Mouse (Mus musculus): ENCODE results near the gene Baiap2l2. TPM values are rescaled to one million over a fixed set of nuclear protein-coding genes. Genes with fewer than 3 reads are reported as not detected.

Baiap2l2 gene
- total RNA-seq, 2 experiments from 2014 or later: not detected

DNA sequence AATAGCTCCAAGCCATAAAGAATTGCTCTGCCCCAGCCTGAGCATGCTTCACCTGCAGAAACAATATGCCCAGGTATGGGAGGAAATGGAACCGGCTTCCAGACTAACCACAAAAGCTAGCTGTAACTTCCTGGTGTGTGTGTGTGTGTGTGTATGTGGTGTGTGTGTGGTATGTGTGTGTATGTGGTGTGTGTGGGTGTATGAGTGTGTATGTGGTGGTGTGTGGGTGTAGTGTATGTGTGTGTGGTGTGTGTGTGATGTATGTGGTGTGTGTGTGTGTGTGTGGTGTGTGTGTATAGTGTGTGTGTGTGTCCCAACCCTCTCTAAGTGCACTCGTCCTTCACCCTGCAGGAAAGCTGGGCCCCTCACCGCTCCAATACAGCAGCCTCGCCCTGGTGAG is 20.0 kb downstream of the Baiap2l2 start:
- ATAC-seq (replicated peaks; ENCODE audit: low FRiP score, low TSS enrichment, poor library complexity, severe bottlenecking): no peak

DNA sequence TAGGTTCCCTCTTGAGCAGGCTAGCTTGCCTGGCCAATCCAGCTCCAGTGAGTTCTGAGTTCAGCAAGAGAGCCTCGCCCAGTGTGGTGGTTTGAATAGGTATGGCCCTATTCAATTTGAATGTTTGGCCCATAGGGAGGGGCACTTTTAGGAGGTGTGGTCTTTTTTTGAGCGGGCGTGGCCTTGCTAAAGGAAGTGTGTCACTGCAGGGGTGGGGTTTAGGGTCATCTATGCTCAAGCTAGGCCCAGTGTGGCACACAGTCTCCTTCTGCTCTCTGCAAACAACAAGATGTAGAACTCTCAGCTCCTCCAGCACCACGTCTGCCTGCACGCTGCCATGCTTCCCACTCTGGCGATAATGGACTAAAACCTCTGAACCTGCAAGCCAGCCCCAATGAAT is 21.6 kb downstream of the Baiap2l2 start:
- ATAC-seq (replicated peaks; ENCODE audit: low FRiP score, low TSS enrichment, poor library complexity, severe bottlenecking): no peak

DNA sequence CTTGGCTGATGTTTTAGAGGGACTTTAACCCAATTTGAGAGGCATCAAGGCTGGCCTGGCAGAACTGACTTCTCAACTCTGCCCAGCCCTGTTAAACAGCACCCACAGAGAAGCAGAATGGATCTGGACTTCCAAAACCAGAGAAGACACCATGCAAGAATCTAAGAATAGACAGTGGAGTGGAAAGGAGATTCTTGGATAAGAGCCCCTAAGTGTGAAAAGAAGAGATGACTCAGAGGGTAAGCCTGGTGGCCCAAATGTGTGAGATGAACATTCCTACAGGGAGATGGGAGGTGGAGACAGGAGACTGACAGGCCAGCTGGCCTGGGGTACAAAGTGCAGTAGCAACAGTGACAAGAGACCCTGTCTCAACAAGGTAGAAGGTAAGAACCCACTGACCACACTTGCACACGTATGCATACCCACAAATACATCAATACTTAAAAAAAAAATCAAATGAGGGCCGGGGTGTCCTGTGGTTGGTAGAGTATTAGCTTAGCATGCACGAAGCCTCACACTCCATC is 22.5 kb downstream of the Baiap2l2 start:
- no peak for ATAC-seq (replicated peaks; ENCODE audit: low FRiP score, low TSS enrichment, poor library complexity, severe bottlenecking)

DNA sequence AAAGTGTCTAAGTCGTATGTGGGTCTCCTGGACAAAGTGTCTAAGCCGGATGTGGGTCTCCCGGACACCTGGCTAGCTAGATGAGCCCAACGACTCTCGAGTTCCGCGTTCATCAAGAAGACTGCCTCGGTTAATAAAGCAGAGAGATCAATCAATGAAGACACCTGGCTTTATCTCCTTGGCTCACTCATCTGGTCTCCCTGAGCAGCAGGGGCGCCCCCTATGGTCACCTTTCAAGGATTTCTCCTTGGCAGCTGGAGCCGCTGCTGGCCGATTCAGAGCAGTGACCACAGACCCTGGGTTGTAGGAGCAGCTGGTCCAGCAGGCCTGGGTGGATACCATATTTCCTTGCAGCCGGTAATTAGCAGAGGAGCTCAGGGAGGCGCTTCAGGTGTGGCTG is 23.0 kb downstream of the Baiap2l2 start:
- no peak for ATAC-seq (replicated peaks; ENCODE audit: low FRiP score, low TSS enrichment, poor library complexity, severe bottlenecking)

DNA sequence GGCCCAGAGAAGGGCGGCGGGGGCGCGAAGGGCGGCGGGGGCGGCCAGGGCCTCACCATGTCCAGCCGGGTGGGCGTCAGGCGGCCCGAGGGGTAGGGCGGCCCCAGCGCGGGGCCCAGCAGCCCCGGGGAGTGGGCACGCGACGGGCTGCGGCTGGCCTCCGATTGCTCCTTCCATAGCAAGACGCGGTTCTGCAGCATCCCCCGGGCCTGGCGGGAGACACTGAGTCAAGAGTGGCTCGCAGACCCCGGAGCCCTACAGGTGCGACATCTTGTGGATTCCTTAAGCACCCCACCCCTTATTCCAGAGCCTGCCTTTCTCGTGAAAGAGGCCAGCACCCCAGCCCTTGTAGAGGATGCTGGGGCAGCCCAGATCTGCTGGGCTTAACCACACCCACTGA is 23.6 kb downstream of the Baiap2l2 start:
- no peak for ATAC-seq (replicated peaks; ENCODE audit: low FRiP score, low TSS enrichment, poor library complexity, severe bottlenecking)

DNA sequence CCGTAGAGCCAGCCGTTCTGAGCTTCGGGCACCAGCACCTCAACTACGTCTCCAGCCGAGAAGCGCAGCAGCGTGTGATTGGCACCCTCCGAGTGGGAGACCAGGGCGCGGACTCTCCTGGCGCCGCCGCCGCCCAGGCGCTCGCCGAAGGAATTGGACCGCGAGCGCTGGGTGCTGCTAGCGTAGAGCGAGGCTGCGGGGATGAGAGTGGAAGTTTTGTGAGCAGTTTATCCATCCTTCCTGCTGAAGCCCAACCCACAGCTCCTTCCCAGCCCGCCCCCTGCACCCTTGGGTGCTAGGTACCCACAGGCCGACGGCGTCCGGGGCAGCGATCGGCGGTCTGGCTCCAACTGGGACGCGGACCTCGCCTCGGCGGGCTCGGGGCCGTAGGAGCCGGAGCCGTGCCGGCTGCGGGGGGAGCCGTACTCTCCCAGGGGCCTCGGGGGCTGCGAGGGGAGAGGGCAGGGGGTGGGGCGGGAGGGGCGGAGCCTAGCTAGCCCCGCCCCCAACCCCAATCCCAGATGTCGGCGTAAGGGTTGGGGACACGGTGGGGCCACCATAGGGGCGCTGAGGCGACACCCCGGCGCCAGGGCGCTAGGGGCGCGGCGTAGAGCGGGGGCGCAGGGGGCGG is 24.1 kb downstream of the Baiap2l2 start:
- ATAC-seq (replicated peaks; ENCODE audit: low FRiP score, low TSS enrichment, poor library complexity, severe bottlenecking): peak; percentile 35; the same call in 1 of the 2 replicates

DNA sequence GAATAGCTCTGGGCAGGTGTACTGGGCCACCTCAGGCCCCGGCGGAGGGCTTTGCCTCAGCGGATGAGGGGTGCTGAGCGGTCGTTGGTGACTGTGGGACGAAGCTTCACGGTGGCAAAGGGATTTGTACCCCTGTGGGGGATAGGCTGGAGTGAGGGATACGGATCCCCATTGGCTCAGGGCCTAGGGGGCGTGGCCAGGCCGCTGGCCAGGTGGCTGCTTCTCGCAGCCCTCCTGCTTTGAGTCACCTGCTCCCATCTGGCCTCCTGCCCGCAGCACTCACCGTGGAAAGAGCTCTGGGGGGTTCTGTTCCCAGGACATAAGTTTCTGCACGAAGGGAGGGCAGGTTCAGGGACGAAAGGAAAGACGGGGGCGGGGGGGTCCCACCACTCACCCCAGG is 26.8 kb downstream of the Baiap2l2 start:
- ATAC-seq (replicated peaks; ENCODE audit: low FRiP score, low TSS enrichment, poor library complexity, severe bottlenecking): no peak

DNA sequence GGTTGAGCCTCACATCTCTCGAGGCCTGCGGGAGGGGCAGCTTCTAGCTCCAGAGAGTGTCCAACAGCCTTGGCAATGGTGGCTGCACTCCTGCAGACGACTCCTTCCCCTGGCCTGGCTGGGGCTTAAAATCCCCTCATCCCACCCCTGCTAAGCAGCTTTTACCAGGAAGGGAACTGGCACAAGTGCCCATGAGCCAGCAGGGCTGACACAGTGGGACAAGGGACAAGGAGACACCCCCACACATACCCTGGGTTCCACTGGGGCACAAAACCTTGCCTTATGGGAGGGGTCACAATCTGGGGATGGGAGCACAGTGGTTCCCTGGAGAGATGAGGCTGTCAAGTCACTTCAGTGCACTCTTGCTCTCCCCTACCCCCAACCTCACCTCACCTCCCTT is 30.7 kb downstream of the Baiap2l2 start, which contains the start of gene Slc16a8:
TSS of gene Slc16a8 (minus strand) at position 101 of the 400 bp plus-strand sequence.
- ATAC-seq (replicated peaks; ENCODE audit: low FRiP score, low TSS enrichment, poor library complexity, severe bottlenecking): no peak

DNA sequence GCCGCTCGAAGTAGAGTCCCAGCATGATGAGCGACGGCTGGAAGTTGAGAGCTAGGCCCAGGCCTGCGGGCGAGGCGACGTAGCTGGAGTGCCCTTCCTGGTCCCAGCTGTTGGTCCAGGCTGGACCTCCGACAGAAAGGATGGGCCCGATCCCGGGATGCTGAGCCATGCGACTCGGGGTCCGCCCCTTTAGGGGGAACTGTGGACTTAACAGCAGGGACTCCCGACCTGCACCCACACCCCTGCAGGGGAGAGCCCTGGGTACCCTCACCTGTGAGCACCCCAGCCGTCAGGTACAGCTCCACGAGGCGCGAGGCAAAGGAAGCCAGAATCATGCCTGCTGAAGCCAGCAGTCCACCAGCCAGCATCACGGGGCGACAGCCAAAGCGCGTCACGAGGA is 32.8 kb downstream of the Baiap2l2 start:
- no peak for ATAC-seq (replicated peaks; ENCODE audit: low FRiP score, low TSS enrichment, poor library complexity, severe bottlenecking)

DNA sequence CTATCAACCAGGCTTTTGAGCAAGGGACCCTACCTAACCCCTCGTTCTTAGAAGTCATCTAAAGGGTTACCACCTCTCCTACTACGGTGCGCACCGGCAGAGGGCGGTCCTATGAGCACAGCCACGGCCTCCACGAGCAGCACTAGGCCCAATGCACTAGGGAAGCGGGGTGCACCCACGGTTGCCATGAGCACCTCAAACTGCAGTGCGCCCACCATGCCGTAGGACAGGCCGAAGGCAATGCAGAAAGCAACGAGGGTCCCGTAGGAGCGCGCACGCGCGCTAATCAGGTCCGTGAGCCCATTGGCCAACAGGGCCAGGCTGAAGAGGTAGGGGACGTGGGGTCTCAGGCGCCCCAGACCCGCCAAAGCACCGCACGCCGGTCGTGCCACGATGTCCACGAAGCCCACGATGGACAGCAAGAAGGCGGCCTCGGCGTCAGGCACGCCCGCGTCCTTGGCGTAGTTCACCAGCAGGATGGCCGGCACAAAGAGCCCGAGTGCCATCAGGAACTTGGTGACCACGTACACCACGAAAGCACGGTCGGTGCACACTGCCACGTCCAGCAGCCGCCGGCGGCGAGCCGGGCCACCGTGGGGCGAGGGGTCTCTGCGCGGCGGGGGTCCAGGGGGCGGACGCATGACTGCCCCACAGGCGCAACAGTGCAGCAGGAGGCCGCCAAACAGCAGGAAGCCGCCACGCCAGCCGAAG is 33.4 kb downstream of the Baiap2l2 start:
- no peak for ATAC-seq (replicated peaks; ENCODE audit: low FRiP score, low TSS enrichment, poor library complexity, severe bottlenecking)

DNA sequence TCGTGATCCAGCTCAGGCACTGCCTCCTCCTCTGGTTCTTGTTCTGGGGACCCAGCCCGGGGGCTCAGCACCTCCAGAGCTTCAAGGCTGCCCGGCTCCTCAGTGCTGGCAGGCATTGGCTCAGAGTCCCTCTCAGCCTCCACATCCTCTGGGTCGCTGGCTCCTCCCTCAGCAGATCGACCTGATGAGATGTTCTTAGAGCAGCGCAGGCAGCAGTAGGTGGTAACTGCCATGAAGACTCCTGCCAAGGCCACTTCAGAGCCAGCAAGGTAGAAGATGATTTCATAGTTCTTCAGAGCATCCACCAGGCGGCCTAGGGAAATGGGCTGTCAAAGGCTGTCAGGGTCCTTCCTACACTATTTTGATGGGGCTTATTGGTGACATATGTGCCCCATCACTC is 34.2 kb downstream of the Baiap2l2 start:
- ATAC-seq (replicated peaks; ENCODE audit: low FRiP score, low TSS enrichment, poor library complexity, severe bottlenecking): no peak

DNA sequence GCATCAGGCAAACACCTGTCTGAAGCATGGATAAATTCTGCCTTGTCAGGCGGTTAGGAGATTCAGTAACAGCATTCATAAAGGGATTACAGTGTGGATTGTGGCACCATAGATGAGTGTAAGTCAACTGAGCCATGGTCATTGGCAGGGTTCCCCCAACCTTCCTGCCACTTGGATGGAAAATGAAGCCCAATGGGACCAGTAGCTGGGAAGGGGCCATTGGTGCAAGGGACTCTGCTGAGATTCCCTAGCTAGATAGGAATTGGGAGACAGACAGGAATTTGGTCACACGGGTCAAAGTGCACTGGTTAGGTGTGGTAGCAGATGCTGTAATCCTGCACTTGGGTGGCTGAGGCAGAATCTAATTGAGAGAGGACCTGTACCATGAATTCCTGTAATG is 35.1 kb downstream of the Baiap2l2 start:
- ATAC-seq (replicated peaks; ENCODE audit: low FRiP score, low TSS enrichment, poor library complexity, severe bottlenecking): no peak

DNA sequence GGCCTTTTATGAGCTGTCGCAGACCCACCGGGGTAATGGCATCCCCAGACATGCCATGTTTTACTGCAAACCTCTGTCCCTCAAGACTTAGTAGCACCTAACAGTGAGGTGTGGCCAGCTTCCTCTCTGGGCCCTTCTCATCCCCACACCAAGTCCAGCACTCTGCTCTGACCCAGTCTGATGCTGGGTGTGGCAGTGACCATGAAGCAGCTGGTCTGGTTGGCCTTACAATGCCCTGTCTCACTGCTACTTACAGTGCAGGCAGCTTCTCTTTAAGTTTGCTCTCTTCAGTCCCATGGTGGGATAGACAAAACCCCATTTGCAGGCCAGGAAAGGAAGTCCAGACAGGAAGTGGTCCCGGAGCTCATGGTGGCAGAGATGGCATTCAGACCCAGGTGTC is 40.0 kb downstream of the Baiap2l2 start:
- ATAC-seq (replicated peaks; ENCODE audit: low FRiP score, low TSS enrichment, poor library complexity, severe bottlenecking): no peak

DNA sequence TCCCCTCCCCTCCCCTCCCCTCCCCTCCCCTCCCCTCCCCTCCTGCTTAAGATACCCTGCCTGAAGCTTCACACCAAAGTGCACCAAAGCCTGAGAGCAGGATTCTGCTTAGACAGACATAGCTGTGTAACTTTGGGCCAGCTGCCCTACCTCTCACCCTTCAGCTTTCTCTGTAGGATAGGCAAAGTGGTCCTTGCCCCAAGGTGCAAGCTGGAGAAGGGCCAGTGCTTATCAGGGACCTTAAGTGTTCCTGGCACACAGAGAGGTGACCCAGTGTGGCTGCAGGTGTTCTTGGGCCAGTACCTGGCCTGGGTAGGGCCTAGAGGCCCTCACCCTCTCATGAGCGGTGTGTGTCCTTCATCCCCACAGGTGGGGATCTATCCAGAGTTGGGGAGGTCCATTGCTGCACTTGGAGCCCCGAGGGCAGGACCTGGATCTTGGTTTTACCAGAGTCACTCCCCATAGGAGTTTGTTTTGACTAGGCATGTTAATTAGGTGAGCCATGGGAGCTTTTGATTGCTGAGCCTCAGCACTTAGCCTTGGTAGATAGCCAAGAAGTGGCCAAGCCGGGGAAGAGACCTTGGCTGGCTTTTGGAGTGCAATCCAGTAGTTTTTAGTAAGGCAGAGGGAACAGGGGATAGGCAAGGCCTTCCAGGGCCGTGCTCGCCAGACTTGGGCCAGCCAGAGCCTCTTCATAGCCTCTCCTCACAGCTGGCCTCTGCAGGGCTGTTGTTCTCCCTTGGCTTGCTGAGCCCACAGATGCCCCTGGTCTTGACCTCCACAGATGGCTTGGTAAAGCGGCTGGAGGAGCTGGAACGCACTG is 41.1 kb downstream of the Baiap2l2 start:
- ATAC-seq (replicated peaks; ENCODE audit: low FRiP score, low TSS enrichment, poor library complexity, severe bottlenecking): no peak

DNA sequence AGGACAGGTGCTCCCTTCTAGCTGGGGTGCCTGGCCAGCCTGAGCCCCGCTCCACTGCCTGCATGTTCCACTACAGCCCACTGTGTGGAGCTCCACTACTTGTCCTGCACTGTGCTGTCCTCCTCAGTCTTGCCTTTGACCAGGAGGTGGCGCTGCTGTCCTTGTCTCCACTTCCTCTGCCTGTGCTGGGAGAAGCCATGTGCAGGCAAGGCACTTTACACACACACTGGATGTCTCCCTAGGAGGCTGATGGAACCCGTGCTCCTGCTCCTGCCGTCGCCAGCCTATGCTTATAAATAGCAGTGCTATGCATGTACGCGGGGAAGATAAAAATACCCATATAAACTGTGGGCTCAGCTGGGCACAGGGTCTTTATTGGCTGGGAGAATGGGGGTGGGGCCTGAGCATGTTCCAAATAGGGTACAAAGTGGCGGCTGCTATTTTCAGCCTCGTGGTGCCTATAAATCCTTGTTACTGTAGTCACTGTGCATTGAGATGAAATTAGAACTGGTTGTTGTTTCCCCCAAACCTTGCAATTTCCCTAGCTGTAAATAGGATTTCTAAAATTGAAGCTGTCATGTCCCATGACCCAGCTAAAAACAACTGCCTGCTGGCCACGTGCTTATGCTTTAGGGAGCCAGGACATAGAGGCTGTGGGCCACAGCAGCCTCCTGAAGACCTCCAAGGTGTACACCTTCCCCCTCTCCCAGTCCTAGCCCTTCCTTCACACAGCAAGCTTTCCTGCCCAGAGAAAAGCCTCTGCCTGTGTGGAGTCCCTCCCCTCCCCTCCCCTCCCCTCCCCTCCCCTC is 41.9 kb downstream of the Baiap2l2 start:
- ATAC-seq (replicated peaks; ENCODE audit: low FRiP score, low TSS enrichment, poor library complexity, severe bottlenecking): peak; percentile 96

DNA sequence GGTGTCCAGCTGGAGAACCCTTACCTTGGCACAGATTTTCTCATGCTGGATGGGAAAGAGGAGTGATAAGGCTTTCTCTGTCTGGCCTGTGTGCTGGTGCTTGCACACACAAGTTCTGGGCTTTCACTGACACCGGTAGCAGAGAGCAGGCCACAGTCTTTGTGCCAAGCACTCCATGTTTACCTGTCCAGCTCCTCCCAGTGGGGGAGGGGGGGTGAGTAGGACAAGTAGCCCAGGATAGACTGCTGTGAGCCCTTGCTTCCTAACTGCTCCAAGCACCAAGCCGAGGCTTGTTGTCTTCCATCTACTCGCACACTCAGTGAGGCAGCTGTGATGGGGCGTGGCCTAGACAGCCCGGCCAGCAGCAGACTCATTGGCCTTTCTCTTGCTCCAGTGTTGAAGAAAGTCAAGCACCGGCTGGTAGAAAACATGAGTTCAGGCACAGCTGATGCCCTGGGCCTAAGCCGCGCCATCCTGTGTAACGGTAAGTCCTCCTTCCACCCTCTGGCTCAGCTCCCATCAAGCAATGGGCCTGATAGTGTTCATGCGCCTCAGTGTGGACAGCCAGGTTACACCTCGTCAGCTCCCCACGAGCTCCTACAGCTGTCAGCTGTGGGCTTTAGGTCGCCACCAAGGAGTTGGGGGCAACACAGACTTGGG is 42.6 kb downstream of the Baiap2l2 start:
- ATAC-seq (replicated peaks; ENCODE audit: low FRiP score, low TSS enrichment, poor library complexity, severe bottlenecking): peak; percentile 19

DNA sequence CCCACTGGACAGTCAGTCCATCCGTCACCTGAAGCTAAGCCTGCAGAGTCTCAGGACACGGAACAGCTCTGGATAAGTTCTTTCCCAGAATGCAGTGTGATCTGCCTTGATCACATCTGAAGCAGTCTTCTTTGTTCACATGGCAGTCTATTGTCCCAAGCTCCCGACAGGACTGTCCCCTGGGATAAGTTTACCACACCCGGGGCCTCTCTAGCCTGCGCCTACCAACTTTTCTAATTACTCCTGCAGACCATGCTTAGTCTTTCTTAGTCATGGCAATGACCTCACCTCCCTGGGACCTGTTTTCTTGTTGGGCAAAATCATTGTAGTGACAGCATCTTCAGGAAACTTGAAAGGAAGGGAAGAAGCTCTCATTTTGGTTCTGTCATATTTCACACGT is 47.3 kb downstream of the Baiap2l2 start:
- no peak for ATAC-seq (replicated peaks; ENCODE audit: low FRiP score, low TSS enrichment, poor library complexity, severe bottlenecking)

DNA sequence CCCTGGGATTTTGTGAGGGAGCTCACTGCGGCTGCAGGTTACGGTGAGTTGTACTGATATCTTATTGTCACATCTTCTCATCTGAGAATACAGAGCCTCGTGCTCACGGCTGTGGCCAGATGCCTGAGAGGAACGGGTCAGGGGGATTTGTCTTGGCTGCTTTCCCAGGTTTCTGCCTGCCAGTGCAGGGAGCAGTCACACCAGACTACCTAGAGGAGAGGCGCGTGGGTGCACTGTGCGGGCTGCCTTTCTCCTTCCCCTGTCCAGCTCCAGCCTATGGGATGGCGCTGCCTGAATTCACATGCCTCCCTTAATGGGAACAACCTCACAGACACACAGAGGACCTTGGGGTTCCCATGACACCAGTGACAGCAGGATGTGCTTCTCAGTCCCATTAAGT is 50.1 kb downstream of the Baiap2l2 start:
- ATAC-seq (replicated peaks; ENCODE audit: low FRiP score, low TSS enrichment, poor library complexity, severe bottlenecking): no peak
